In the genomic region with DNA sequence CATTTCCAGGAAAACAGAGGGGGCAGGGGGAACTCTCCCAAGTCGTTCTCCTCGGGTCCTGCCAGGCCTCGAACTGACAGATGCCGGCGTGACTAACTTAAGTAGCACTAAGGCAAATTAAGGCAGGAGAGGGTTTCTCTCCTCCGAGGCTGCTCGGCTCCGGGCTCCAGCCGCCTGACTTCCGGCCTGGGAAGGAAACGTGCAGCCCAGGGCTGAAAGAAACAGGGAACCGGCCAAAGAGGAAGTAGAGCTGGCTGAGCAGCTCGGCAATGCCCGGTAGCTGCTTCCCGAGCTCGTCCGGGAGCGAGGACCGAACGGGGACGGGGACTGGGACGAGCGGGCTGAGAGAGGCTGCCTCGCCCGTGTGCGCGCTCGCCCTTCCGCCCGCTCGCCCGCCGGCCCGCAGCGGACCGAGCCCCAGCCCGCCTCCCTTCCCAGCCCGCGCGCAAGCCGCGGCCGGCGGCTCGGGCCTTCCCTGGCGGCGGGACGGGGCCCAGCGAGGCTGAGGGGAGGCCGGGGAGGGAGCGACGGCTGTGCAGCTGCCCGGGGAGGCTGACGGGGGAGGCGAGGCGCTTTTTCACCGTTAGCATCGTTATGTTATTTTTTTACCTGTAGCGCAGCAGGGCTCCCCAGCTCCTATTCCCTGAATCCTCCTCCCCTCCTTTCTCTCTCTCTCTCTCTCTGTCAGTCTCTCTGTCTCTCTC, we compare ENCODE assay signal across 8 mouse cellular contexts. TPM values are rescaled to one million over a fixed set of nuclear protein-coding genes. Genes with fewer than 3 reads are reported as not detected.
DNase-seq lines count a peak whose midpoint lies in the region; ATAC-seq and TF ChIP-seq lines count a peak whose summit lies in the region.

No protein-coding gene starts in this region.

- H3K27me3 ChIP-seq in embryonic facial prominence, embryonic 12.5 days: no peaks in the 10 kb centered on the region
- no peaks in the 10 kb centered on the region for H3K27me3 ChIP-seq in heart, adult 2 months (ENCODE audit: control insufficient read depth, insufficient read depth, low read length)
- no peaks in the 10 kb centered on the region for H3K27me3 ChIP-seq in kidney, adult 2 months (replicated peaks; ENCODE audit: control insufficient read depth, insufficient read depth, low read length)
- H3K27me3 ChIP-seq in limb, embryonic 12.5 days: no peaks in the 10 kb centered on the region
- no peaks in the 10 kb centered on the region for H3K27me3 ChIP-seq in midbrain, embryonic 14.5 days (ENCODE audit: control insufficient read depth, insufficient read depth, low read length)

- H3K4me1 ChIP-seq in embryonic facial prominence, embryonic 12.5 days: peaks cover 9% of the 10 kb centered on the region; the same call in 1 of the 2 replicates
- H3K4me1 ChIP-seq in heart, adult 2 months (ENCODE audit: control insufficient read depth, insufficient read depth, low read length): peaks cover 7% of the 10 kb centered on the region
- peaks cover 5% of the 10 kb centered on the region; the same call in 1 of the 2 replicates for H3K4me1 ChIP-seq in kidney, adult 2 months (ENCODE audit: control insufficient read depth, insufficient read depth, low read length)
- peaks cover 6% of the 10 kb centered on the region for H3K4me1 ChIP-seq in limb, embryonic 12.5 days (replicated peaks)
- H3K4me1 ChIP-seq in midbrain, embryonic 14.5 days (ENCODE audit: control insufficient read depth, insufficient read depth, low read length): peaks cover 6% of the 10 kb centered on the region; the same call in 1 of the 2 replicates

- no peak for TF ChIP-seq EP300 in heart, adult 2 months (IDR thresholded peaks at IDR 0.05; ENCODE audit: insufficient read depth, low read depth, low read length)

- DNase-seq in 3T3-L1 (ENCODE audit: low read depth, low spot score): peak; percentile 74
- peak; percentile 80 to 83 for DNase-seq in adrenal gland, postnatal 36 days
- peak; percentile 82 to 86 for DNase-seq in heart, adult 2 months
- peak; percentile 82 for DNase-seq in kidney, adult 2 months
- DNase-seq in midbrain, embryonic 14.5 days: peak; percentile 82
- DNase-seq in spleen, adult 12 weeks (ENCODE audit: low spot score): peak; percentile 37

- ATAC-seq in embryonic facial prominence, embryonic 12.5 days (ENCODE audit: insufficient number of reproducible peaks, insufficient read depth, low FRiP score, low TSS enrichment): peak; percentile 68
- peak; percentile 79 for ATAC-seq in limb, embryonic 12.5 days (ENCODE audit: insufficient number of reproducible peaks, insufficient read depth, low FRiP score, low TSS enrichment, low read depth)
- peak; percentile 80 for ATAC-seq in midbrain, embryonic 14.5 days (ENCODE audit: low FRiP score, low TSS enrichment)

- no peaks in the 10 kb centered on the region for H3K79me2 ChIP-seq in heart, adult 2 months (replicated peaks; ENCODE audit: control insufficient read depth, insufficient read depth, low read length)

- H3K36me3 ChIP-seq in embryonic facial prominence, embryonic 12.5 days: no peaks in the 10 kb centered on the region
- H3K36me3 ChIP-seq in heart, adult 2 months (ENCODE audit: control insufficient read depth, insufficient read depth, low read length): peaks cover 2% of the 10 kb centered on the region
- no peaks in the 10 kb centered on the region for H3K36me3 ChIP-seq in kidney, adult 2 months (ENCODE audit: control insufficient read depth, insufficient read depth, low read length)
- H3K36me3 ChIP-seq in limb, embryonic 12.5 days: no peaks in the 10 kb centered on the region
- H3K36me3 ChIP-seq in midbrain, embryonic 14.5 days (ENCODE audit: control insufficient read depth, insufficient read depth, low read length): no peaks in the 10 kb centered on the region

- H3K27ac ChIP-seq in embryonic facial prominence, embryonic 12.5 days: peak overlapping the region; percentile 96
- H3K27ac ChIP-seq in heart, adult 2 months: peak overlapping the region; percentile 96
- H3K27ac ChIP-seq in kidney, adult 2 months (ENCODE audit: insufficient read depth, low read depth, low read length): peak overlapping the region; percentile 97
- peak overlapping the region; percentile 98 for H3K27ac ChIP-seq in limb, embryonic 12.5 days
- peak overlapping the region; percentile 99 for H3K27ac ChIP-seq in midbrain, embryonic 14.5 days (replicated peaks; ENCODE audit: low read depth, low read length)

- no peaks in the 10 kb centered on the region for H3K9me3 ChIP-seq in embryonic facial prominence, embryonic 12.5 days
- H3K9me3 ChIP-seq in limb, embryonic 12.5 days: no peaks in the 10 kb centered on the region
- no peaks in the 10 kb centered on the region for H3K9me3 ChIP-seq in midbrain, embryonic 14.5 days (ENCODE audit: control insufficient read depth, low read length)

- no peak for TF ChIP-seq CTCF in heart, adult 2 months (IDR thresholded peaks at IDR 0.05)
- no peak for TF ChIP-seq CTCF in kidney, adult 2 months (conservative IDR thresholded peaks at IDR 0.05; ENCODE audit: insufficient read depth, insufficient read length, low read depth, low read length)

- intact Hi-C loops in heart, adult 2 months (cut with DNase I): loop anchor here (2.0 to 10.0 kb wide), 2 partner anchors 68 to 194 kb away; no protein-coding TSS in a partner anchor

- peak overlapping the region; percentile 93 for H3K9ac ChIP-seq in embryonic facial prominence, embryonic 12.5 days
- peak overlapping the region; percentile 98 for H3K9ac ChIP-seq in heart, adult 2 months (ENCODE audit: low read depth, low read length)
- H3K9ac ChIP-seq in limb, embryonic 12.5 days (replicated peaks): peak overlapping the region; percentile 93
- peak overlapping the region; percentile 95 for H3K9ac ChIP-seq in midbrain, embryonic 14.5 days (replicated peaks; ENCODE audit: low read length)

- peak overlapping the region; percentile 58 for H3K4me2 ChIP-seq in embryonic facial prominence, embryonic 12.5 days (replicated peaks)
- H3K4me2 ChIP-seq in limb, embryonic 12.5 days: peak overlapping the region; percentile 67
- peak overlapping the region; percentile 78 for H3K4me2 ChIP-seq in midbrain, embryonic 14.5 days (ENCODE audit: low read length)

- H3K4me3 ChIP-seq in embryonic facial prominence, embryonic 12.5 days: peak overlapping the region; percentile 68
- H3K4me3 ChIP-seq in heart, adult 2 months: peak overlapping the region; percentile 88
- H3K4me3 ChIP-seq in kidney, adult 2 months (ENCODE audit: insufficient read depth, low read depth, low read length): peak overlapping the region; percentile 93
- H3K4me3 ChIP-seq in limb, embryonic 12.5 days (replicated peaks): peak overlapping the region; percentile 81
- peak overlapping the region; percentile 82 for H3K4me3 ChIP-seq in midbrain, embryonic 14.5 days (replicated peaks; ENCODE audit: low read depth, low read length)

- under 1% methylated on average over 54 of the region's 59 CpGs for WGBS in embryonic facial prominence, embryonic 12.5 days
- under 1% methylated on average over 58 of the region's 59 CpGs for WGBS in heart, adult 2 months
- under 1% methylated on average over 56 of the region's 59 CpGs for WGBS in kidney, adult 2 months
- WGBS in limb, embryonic 12.5 days: under 1% methylated on average over 46 of the region's 59 CpGs
- under 1% methylated on average over 58 of the region's 59 CpGs for WGBS in midbrain, embryonic 14.5 days

- TF ChIP-seq POLR2A in heart, adult 2 months (IDR thresholded peaks at IDR 0.05; ENCODE audit: insufficient read depth, low read depth, low read length): peak; percentile 68
- peak; percentile 44 for TF ChIP-seq POLR2A in kidney, adult 2 months (IDR thresholded peaks at IDR 0.05; ENCODE audit: low read depth, low read length)

RNA-seq across cellular contexts. Expression of gene Tbc1d5, which starts 0.5 kb away (rescaled TPM):
- total RNA-seq in adrenal gland, postnatal 36 days (2021): 10 to 100 TPM; 21.7 to 21.8 TPM
- 10.9 and 13.0 TPM in 2 replicates for polyA plus RNA-seq in embryonic facial prominence, embryonic 12.5 days (2016; fragmentation: Nextera tagmentation; extraction: Ambion mirVana)
- 10 to 100 TPM; 15.8 to 19.4 TPM for total RNA-seq in heart, adult 2 months (2021)
- 8.5 and 12.9 TPM in 2 replicates for polyA plus RNA-seq in heart, adult 2 months (2012; rRNA removed)
- polyA plus RNA-seq in kidney, adult 2 months (2012; rRNA removed): 11.2 and 11.7 TPM in 2 replicates
- polyA plus RNA-seq in limb, embryonic 12.5 days (2016; fragmentation: Nextera tagmentation; extraction: Ambion mirVana): 10.2 and 11.1 TPM in 2 replicates
- 7.2 and 8.4 TPM in 2 replicates for polyA plus RNA-seq in midbrain, embryonic 14.5 days (2014; fragmentation: Nextera tagmentation; extraction: Ambion mirVana)

Comparison
In these comparisons a context has a peak if more than half of its experiments do, and no peak if none do; other contexts are left out.
1. Peak in every context shown above with its lines: DNase-seq, ATAC-seq, H3K4me3 ChIP-seq and H3K27ac ChIP-seq.